In genomic region chr13:55825245-55825681, GRCm38 (mm10) we compare ENCODE assay signal across 10 mouse cellular contexts. TPM values are rescaled to one million over a fixed set of nuclear protein-coding genes. Genes with fewer than 3 reads are reported as not detected.
DNase-seq lines count a peak whose midpoint lies in the region; ATAC-seq and TF ChIP-seq lines count a peak whose summit lies in the region.
"Had no signal": no experiment of that assay in that cellular context is flagged by ENCODE, and none has a peak within 500 bp of the region (broad histone marks: within the 10 kb centered on the region; RNA-seq: fewer than 3 reads in every experiment).

No protein-coding gene starts in this region.

- TF ChIP-seq POLR2A in brain, embryonic 14.5 days (IDR thresholded peaks at IDR 0.05; ENCODE audit: borderline replicate concordance, extremely low read depth, insufficient read depth, insufficient read length, poor library complexity, severe bottlenecking), result no peak

- ATAC-seq in heart, embryonic 13.5 days (ENCODE audit: extremely low read depth, insufficient number of reproducible peaks, low FRiP score, low TSS enrichment), result no peak; the same call in 1 of the 2 replicates
- peak; percentile 41; the same call in 1 of the 2 replicates for ATAC-seq in hindbrain, embryonic 16.5 days
- no peak for ATAC-seq in midbrain, embryonic 14.5 days (ENCODE audit: low FRiP score, low TSS enrichment)
- no peak for ATAC-seq in CD4-positive, CD25-positive, alpha-beta regulatory T cell, adult 4 months
- ATAC-seq in megakaryocyte, adult 5-6 weeks (ENCODE audit: poor library complexity, severe bottlenecking), result no peak

- no peak overlapping the region for H3K9ac ChIP-seq in heart, embryonic 13.5 days
- no peak overlapping the region for H3K9ac ChIP-seq in hindbrain, embryonic 16.5 days (ENCODE audit: low read depth, low read length)
- no peak overlapping the region for H3K9ac ChIP-seq in midbrain, embryonic 14.5 days (replicated peaks; ENCODE audit: low read length)

- no peak overlapping the region for H3K27ac ChIP-seq in heart, embryonic 13.5 days (replicated peaks)
- H3K27ac ChIP-seq in hindbrain, embryonic 16.5 days (ENCODE audit: low read depth, low read length), result no peak overlapping the region
- H3K27ac ChIP-seq in midbrain, embryonic 14.5 days (replicated peaks; ENCODE audit: low read depth, low read length), result no peak overlapping the region

- peak overlapping the region; percentile 32 for H3K4me3 ChIP-seq in heart, embryonic 13.5 days
- no peak overlapping the region for H3K4me3 ChIP-seq in hindbrain, embryonic 16.5 days (ENCODE audit: low read length)
- H3K4me3 ChIP-seq in midbrain, embryonic 14.5 days (replicated peaks; ENCODE audit: low read depth, low read length), result no peak overlapping the region

- peak overlapping the region; percentile 35 for H3K4me2 ChIP-seq in heart, embryonic 13.5 days
- H3K4me2 ChIP-seq in hindbrain, embryonic 16.5 days (ENCODE audit: low read length), result no peak overlapping the region
- H3K4me2 ChIP-seq in midbrain, embryonic 14.5 days (ENCODE audit: low read length), result no peak overlapping the region

- no peak for DNase-seq in heart, postnatal 25 days (ENCODE audit: low spot score)
- peak; percentile 32 for DNase-seq in brain, embryonic 14.5 days (ENCODE audit: low read depth)
- peak; percentile 59 for DNase-seq in midbrain, embryonic 14.5 days
- DNase-seq in layer of hippocampus, adult 18-20 months (ENCODE audit: low spot score in 2 of 2), result no peak

- peaks cover 95% of the 10 kb centered on the region for H3K27me3 ChIP-seq in heart, embryonic 13.5 days (replicated peaks)
- peaks cover 56% of the 10 kb centered on the region for H3K27me3 ChIP-seq in hindbrain, embryonic 16.5 days (replicated peaks; ENCODE audit: control insufficient read depth, insufficient read depth, low read length)
- H3K27me3 ChIP-seq in midbrain, embryonic 14.5 days (ENCODE audit: control insufficient read depth, insufficient read depth, low read length), result peaks cover 86% of the 10 kb centered on the region

- 1% methylated on average over 32 of the region's 32 CpGs for WGBS in heart, embryonic 13.5 days
- 1% methylated on average over 31 of the region's 32 CpGs for WGBS in hindbrain, embryonic 16.5 days
- under 1% methylated on average over 32 of the region's 32 CpGs for WGBS in midbrain, embryonic 14.5 days

- TF ChIP-seq CTCF in brain, embryonic 14.5 days (IDR thresholded peaks at IDR 0.05; ENCODE audit: borderline replicate concordance, extremely low read depth, insufficient read depth, insufficient read length), result no peak

- no peaks in the 10 kb centered on the region for H3K9me3 ChIP-seq in heart, embryonic 13.5 days
- no peaks in the 10 kb centered on the region; the same call in 1 of the 2 replicates for H3K9me3 ChIP-seq in hindbrain, embryonic 16.5 days (ENCODE audit: control insufficient read depth, low read length)
- H3K9me3 ChIP-seq in midbrain, embryonic 14.5 days (ENCODE audit: control insufficient read depth, low read length), result no peaks in the 10 kb centered on the region

- intact Hi-C loops in heart, postnatal 25 days (cut with DNase I), result no loop called here

- H3K4me1 ChIP-seq in heart, embryonic 13.5 days, result peaks cover 27% of the 10 kb centered on the region
- no peaks in the 10 kb centered on the region for H3K4me1 ChIP-seq in hindbrain, embryonic 16.5 days (ENCODE audit: control insufficient read depth, insufficient read depth, low read depth, low read length)
- no peaks in the 10 kb centered on the region for H3K4me1 ChIP-seq in midbrain, embryonic 14.5 days (ENCODE audit: control insufficient read depth, insufficient read depth, low read length)

- H3K36me3 ChIP-seq in heart, embryonic 13.5 days, result no peaks in the 10 kb centered on the region
- H3K36me3 ChIP-seq in hindbrain, embryonic 16.5 days (ENCODE audit: control insufficient read depth, insufficient read depth, low read length), result no peaks in the 10 kb centered on the region
- no peaks in the 10 kb centered on the region for H3K36me3 ChIP-seq in midbrain, embryonic 14.5 days (ENCODE audit: control insufficient read depth, insufficient read depth, low read length)

RNA-seq across cellular contexts. Expression of gene Pitx1, which starts 10.7 kb away (rescaled TPM):
- 0.17 and 1.5 TPM in 2 replicates for polyA plus RNA-seq in heart, embryonic 13.5 days (2015; fragmentation: Nextera tagmentation; extraction: Ambion mirVana)
- not detected for total RNA-seq in heart, postnatal 25 days (2021)
- 1.3 and 1.4 TPM in 2 replicates for polyA plus RNA-seq in brain, embryonic 14.5 days (2012; rRNA removed)
- polyA plus RNA-seq in hindbrain, embryonic 16.5 days (2015; fragmentation: Nextera tagmentation; extraction: Ambion mirVana), result 0.36 TPM in 1 of 2 replicates, not detected in the other
- polyA plus RNA-seq in midbrain, embryonic 14.5 days (2014; fragmentation: Nextera tagmentation; extraction: Ambion mirVana), result 3.2 and 3.3 TPM in 2 replicates
- not detected for polyA plus RNA-seq in CD4-positive, CD25-positive, alpha-beta regulatory T cell, adult 4 months (2017; shearing (Covaris generic))
- total RNA-seq in megakaryocyte, adult 5-6 weeks (2015), result not detected in 2 replicates
- not detected in 2 replicates for total RNA-seq in megakaryocyte, adult 5-6 weeks (2017)
- total RNA-seq in layer of hippocampus, adult 18-20 months (2021), result not detected

RNA-seq across cellular contexts. Expression of gene Catsper3, which starts 40.9 kb away (rescaled TPM):
- 0.15 TPM in 2 replicates for polyA plus RNA-seq in heart, embryonic 13.5 days (2015; fragmentation: Nextera tagmentation; extraction: Ambion mirVana)
- not detected for total RNA-seq in heart, postnatal 25 days (2021)
- 0.05 and 0.06 TPM in 2 replicates for polyA plus RNA-seq in brain, embryonic 14.5 days (2012; rRNA removed)
- polyA plus RNA-seq in hindbrain, embryonic 16.5 days (2015; fragmentation: Nextera tagmentation; extraction: Ambion mirVana), result 0.19 TPM in 1 of 2 replicates, not detected in the other
- not detected in 2 replicates for polyA plus RNA-seq in midbrain, embryonic 14.5 days (2014; fragmentation: Nextera tagmentation; extraction: Ambion mirVana)
- polyA plus RNA-seq in CD4-positive, CD25-positive, alpha-beta regulatory T cell, adult 4 months (2017; shearing (Covaris generic)), result under 1 TPM in 1 of 2 experiments, not detected in 1; 0.58 TPM
- total RNA-seq in megakaryocyte, adult 5-6 weeks (2015), result not detected in 2 replicates
- total RNA-seq in megakaryocyte, adult 5-6 weeks (2017), result not detected in 2 replicates
- total RNA-seq in layer of hippocampus, adult 18-20 months (2021), result not detected
- total RNA-seq: ES-E14 had no signal
- polyA plus RNA-seq: liver, embryonic 11.5 days had no signal

Comparison
In these comparisons a context has a peak if more than half of its experiments do, and no peak if none do; other contexts are left out.
1. DNase-seq: peak in brain, embryonic 14.5 days (single experiment) and midbrain, embryonic 14.5 days (single experiment); none in heart, postnatal 25 days (single experiment) and layer of hippocampus, adult 18-20 months (0 of 2).